Mouse (Mus musculus) lung, adult 2 months (tissue): ENCODE measurements around the gene Gm21964.

Source experiments
- CTCF ChIP-seq: fragments of 200-500 bp; IDR thresholded peaks from 2 replicates; pipeline ENCODE4 v1.5.1; 2011; ENCODE audit warnings: mild to moderate bottlenecking, low read length, control low read depth; ENCODE audit not compliant: insufficient read depth
- POLR2A ChIP-seq: fragments of 200-500 bp; IDR thresholded peaks from 2 replicates; pipeline ENCODE4 v1.6.1; 2011; ENCODE audit warnings: low read depth, mild to moderate bottlenecking, control low read depth, low read length, borderline replicate concordance; ENCODE audit errors: extremely low read depth

- TF ChIP-seq CTCF, result no peak
- no peak for TF ChIP-seq POLR2A
Measured at GRCm38 (mm10) chr8:110102653-110103052, 1.6 kb downstream of the Gm21964 start, which contains the start of gene Gm17720.
